Mouse (Mus musculus) midbrain, embryonic 16.5 days (tissue): ENCODE data around the gene Tmem52. TPM values are rescaled to one million over a fixed set of nuclear protein-coding genes. Genes with fewer than 3 reads are reported as not detected.

Source experiments
- ATAC-seq: fragments of 200-750 bp; cut with Nextera tagmentation; 2 replicates; pipeline ENCODE4 v1.8.0; 2017; ENCODE audit warnings: moderate TSS enrichment
- H3K27ac ChIP-seq: fragments of 300-500 bp; sonication (generic); 2 replicates; pipeline ENCODE4 v1.5.1; 2014; ENCODE audit warnings: mild to moderate bottlenecking, low read length, mixed read lengths
- H3K27me3 ChIP-seq: fragments of 300-500 bp; sonication (generic); 2 replicates; pipeline ENCODE4 v1.6.1; 2014; ENCODE audit warnings: low read depth, low read length, mixed read lengths; ENCODE audit not compliant: control insufficient read depth, insufficient read depth
- H3K36me3 ChIP-seq: fragments of 300-500 bp; sonication (generic); 2 replicates; pipeline ENCODE4 v1.6.1; 2014; ENCODE audit warnings: mild to moderate bottlenecking, low read length, moderate library complexity, mixed read lengths; ENCODE audit not compliant: control insufficient read depth, insufficient read depth
- H3K4me1 ChIP-seq: fragments of 300-500 bp; sonication (generic); 2 replicates; pipeline ENCODE4 v1.6.1; 2014; ENCODE audit warnings: mild to moderate bottlenecking, low read length, mixed read lengths; ENCODE audit not compliant: control insufficient read depth, insufficient read depth
- H3K4me2 ChIP-seq: fragments of 300-500 bp; sonication (generic); 2 replicates; pipeline ENCODE4 v1.6.1; 2014; ENCODE audit warnings: mild to moderate bottlenecking, low read length, mixed read lengths
- H3K4me3 ChIP-seq: fragments of 300-500 bp; sonication (generic); 2 replicates; pipeline ENCODE4 v1.5.1; 2014; ENCODE audit warnings: low read depth, mild to moderate bottlenecking, low read length, moderate library complexity, mixed read lengths
- H3K9ac ChIP-seq: fragments of 300-500 bp; sonication (generic); 2 replicates; pipeline ENCODE4 v1.6.1; 2014; ENCODE audit warnings: low read depth, low read length, mixed read lengths
- H3K9me3 ChIP-seq: fragments of 300-500 bp; sonication (generic); replicated peaks from 2 replicates; pipeline ENCODE4 v1.6.1; 2014; ENCODE audit warnings: mild to moderate bottlenecking, low read length, mixed read lengths; ENCODE audit not compliant: control insufficient read depth, poor library complexity, severe bottlenecking
- WGBS: fragments of 180-500 bp; shearing (Covaris S2); extraction: QIAGEN DNeasy Blood & Tissue Kit; methylation state at CpG from one replicate; pipeline ENCODE4 v1.1.7; 2014; 5-methylcytosine and 5-hydroxymethylcytosine counted together
- polyA plus RNA-seq: library from polyadenylated mRNA; unstranded; fragments of >200 nt; fragmentation: Nextera tagmentation; extraction: Ambion mirVana; gene quantifications from 2 replicates; pipeline ENCODE4 v1.2.1, GENCODE M21; 2015

Tmem52 gene
- polyA plus RNA-seq, 1 experiment from 2014 or later = not detected

GRCm38 (mm10) chr4:155482125-155482480 lies 13.2 kb downstream of the Tmem52 start:
- H3K27me3 ChIP-seq = no peaks in the 10 kb centered on the region
- no peaks in the 10 kb centered on the region for H3K4me1 ChIP-seq
- no peak overlapping the region for H3K9ac ChIP-seq
- H3K27ac ChIP-seq = no peak overlapping the region
- no peak for ATAC-seq
- no peaks in the 10 kb centered on the region for H3K36me3 ChIP-seq
- no peak overlapping the region for H3K4me2 ChIP-seq
- H3K9me3 ChIP-seq = no peaks in the 10 kb centered on the region
- 94% methylated on average over 6 of the region's 6 CpGs for WGBS
- H3K4me3 ChIP-seq = no peak overlapping the region

DNA sequence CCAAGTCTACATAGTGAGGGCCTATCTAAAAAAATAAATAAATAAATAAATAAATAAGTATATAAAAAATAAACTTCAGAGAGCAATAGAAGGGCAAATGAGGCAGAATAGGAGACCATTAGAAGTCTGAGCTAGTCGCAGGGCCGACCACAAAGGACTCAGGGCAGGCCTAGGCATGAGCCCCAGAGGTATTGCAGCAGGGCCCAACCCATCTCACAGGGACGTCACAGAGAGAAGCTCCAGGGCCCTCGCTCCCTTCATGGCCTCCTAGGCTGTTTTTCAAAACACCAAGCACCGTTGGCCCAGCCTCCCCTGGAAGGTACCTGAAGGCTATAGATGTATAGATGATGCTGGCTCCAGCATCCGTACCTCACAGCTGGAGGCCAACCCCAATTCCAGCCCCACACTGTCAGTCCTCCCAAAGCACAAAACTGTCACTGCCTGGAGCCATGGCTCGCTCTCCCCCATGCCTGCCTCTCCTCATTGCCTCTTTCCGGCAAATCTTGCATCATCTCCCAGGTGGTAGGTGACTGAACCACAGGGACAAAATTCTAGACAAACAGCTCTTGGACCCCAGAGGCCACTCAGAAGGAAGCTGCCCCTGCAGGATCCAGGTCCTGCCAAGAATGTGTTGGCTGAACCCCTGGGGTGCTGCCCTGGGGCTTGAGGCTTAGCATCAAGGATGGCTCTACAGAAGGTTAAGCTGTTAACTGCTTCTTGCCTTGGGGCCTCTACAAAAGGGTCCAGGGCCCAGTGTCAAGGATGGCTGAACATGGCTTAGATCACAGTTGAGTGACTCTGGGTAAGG lies 14.0 kb downstream of the Tmem52 start:
- H3K4me1 ChIP-seq = peaks cover 3% of the 10 kb centered on the region; the same call in 1 of the 2 replicates
- H3K4me2 ChIP-seq = no peak overlapping the region
- H3K27me3 ChIP-seq = no peaks in the 10 kb centered on the region
- no peak overlapping the region for H3K27ac ChIP-seq
- 63% methylated on average over 8 of the region's 8 CpGs for WGBS
- H3K9ac ChIP-seq = no peak overlapping the region
- H3K9me3 ChIP-seq = no peaks in the 10 kb centered on the region
- ATAC-seq = no peak
- H3K36me3 ChIP-seq = no peaks in the 10 kb centered on the region
- H3K4me3 ChIP-seq = no peak overlapping the region

GRCm38 (mm10) chr4:155485521-155485920 lies 16.6 kb downstream of the Tmem52 start:
- Histone ChIP-seq H3K4me3 (no peak overlapping the region), H3K4me2 (no peak overlapping the region), H3K4me1 (peaks cover 13% of the 10 kb centered on the region), H3K9me3 (no peaks in the 10 kb centered on the region), H3K36me3 (no peaks in the 10 kb centered on the region), H3K9ac (no peak overlapping the region), H3K27me3 (no peaks in the 10 kb centered on the region), H3K27ac (no peak overlapping the region)
- no peak for ATAC-seq
- WGBS = 88% methylated on average over 3 of the region's 3 CpGs

DNA sequence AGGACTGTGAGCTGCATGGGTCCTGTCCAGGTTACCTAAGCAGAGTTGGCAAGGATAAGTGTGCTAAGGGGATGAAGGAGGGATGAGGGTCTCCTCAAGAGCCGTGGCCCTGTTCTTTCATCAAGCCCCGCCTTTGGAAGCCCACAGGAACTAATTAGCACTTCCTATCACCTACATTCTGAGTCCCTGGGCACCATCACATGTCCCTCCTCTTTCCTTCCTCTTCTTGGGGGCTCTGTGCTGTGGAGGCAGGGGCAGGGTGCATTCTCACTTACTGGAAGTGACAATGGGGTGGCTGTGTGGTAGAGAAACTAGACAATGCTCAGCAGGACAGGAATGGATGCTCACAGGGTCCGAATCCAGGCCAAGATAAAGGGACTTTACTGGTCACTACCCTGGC lies 18.8 kb downstream of the Tmem52 start:
- Histone ChIP-seq H3K4me3 (no peak overlapping the region), H3K27ac (peak overlapping the region; percentile 47; the same call in 1 of the 2 replicates), H3K9ac (no peak overlapping the region), H3K36me3 (no peaks in the 10 kb centered on the region), H3K27me3 (no peaks in the 10 kb centered on the region), H3K9me3 (no peaks in the 10 kb centered on the region), H3K4me2 (no peak overlapping the region), H3K4me1 (peaks cover 15% of the 10 kb centered on the region)
- no peak for ATAC-seq
- 35% methylated on average over 3 of the region's 3 CpGs for WGBS

GRCm38 (mm10) chr4:155488232-155489025 lies 19.5 kb downstream of the Tmem52 start:
- Histone ChIP-seq H3K36me3 (no peaks in the 10 kb centered on the region), H3K27me3 (no peaks in the 10 kb centered on the region), H3K4me2 (no peak overlapping the region), H3K9me3 (no peaks in the 10 kb centered on the region), H3K27ac (peak overlapping the region; percentile 69), H3K4me1 (peaks cover 19% of the 10 kb centered on the region), H3K4me3 (no peak overlapping the region), H3K9ac (peak overlapping the region; percentile 25; the same call in 1 of the 2 replicates)
- no peak for ATAC-seq
- 77% methylated on average over 8 of the region's 8 CpGs for whole genome bisulfite sequencing

- no peaks in the 10 kb centered on the region for H3K36me3 ChIP-seq
- no peak overlapping the region for H3K4me2 ChIP-seq
- H3K27ac ChIP-seq = no peak overlapping the region
- WGBS = 85% methylated on average over 9 of the region's 9 CpGs
- no peak overlapping the region for H3K9ac ChIP-seq
- H3K27me3 ChIP-seq = no peaks in the 10 kb centered on the region
- no peaks in the 10 kb centered on the region for H3K9me3 ChIP-seq
- H3K4me1 ChIP-seq = peaks cover 28% of the 10 kb centered on the region
- ATAC-seq = no peak
- H3K4me3 ChIP-seq = no peak overlapping the region
Measured at GRCm38 (mm10) chr4:155489101-155489970, 20.4 kb downstream of the Tmem52 start.

DNA sequence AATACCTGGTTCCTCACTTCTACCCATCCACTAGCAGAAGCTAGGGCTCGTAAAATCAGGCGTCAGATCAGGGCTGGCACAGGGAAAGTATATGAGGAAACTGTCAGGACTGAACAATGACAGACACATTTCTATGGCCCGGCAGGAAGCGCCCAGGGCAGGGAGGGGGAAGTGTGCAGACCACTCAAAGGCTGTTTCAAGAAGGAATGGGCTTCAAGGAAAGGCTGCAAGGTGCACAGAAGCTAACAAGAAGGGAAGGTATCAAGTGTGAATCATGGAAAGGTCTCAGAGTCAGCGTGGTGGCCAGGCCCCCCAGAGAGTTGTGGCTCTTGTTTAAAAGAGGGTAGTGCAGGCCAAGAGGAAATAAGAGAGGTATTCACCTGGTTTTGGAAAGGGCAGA lies 21.5 kb downstream of the Tmem52 start:
- peak; percentile 26; the same call in 1 of the 2 replicates for ATAC-seq
- Histone ChIP-seq H3K9ac (peak overlapping the region; percentile 100), H3K36me3 (no peaks in the 10 kb centered on the region), H3K9me3 (no peaks in the 10 kb centered on the region), H3K4me3 (peak overlapping the region; percentile 99), H3K27ac (peak overlapping the region; percentile 91), H3K4me1 (peaks cover 38% of the 10 kb centered on the region), H3K4me2 (peak overlapping the region; percentile 76), H3K27me3 (no peaks in the 10 kb centered on the region)
- whole genome bisulfite sequencing = 17% methylated on average over 5 of the region's 5 CpGs

DNA sequence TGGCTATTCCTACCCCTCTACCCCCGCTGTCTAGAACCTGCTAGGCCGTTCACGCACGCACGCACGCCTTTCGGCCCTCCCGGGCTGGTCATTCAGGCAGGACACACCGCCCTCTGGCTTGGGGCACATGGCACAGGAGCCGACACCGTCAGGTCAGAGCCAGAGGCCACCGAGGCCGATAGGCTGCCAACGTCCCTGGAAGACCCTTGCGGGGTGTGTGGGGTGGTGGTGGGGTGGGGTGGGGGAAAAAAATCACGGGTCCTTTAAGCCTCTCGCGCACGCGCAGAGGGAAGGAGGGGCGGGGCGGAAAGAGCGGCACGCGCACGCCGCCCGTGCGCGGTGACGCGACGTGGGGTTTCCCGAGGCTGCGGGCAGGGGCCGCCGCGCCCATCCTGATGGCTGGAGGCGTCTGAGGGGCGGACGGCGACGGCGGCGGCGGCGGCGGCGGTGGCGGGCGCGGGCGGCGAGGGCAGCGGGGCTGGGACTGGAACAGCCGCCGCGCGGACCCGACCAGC lies 22.1 kb downstream of the Tmem52 start, which contains the start of gene Gnb1:
TSS of gene Gnb1 (plus strand) at position 372 of the 515 bp plus-strand sequence.
- Histone ChIP-seq H3K9me3 (no peaks in the 10 kb centered on the region), H3K36me3 (no peaks in the 10 kb centered on the region), H3K27me3 (no peaks in the 10 kb centered on the region), H3K4me2 (peak within 1 kb of the TSS; percentile 87), H3K27ac (peak within 1 kb of the TSS; percentile 91), H3K4me3 (peak within 1 kb of the TSS; percentile 99), H3K4me1 (peaks cover 38% of the 10 kb centered on the region), H3K9ac (peak within 1 kb of the TSS; percentile 100)
- peak; percentile 81 for ATAC-seq
- 0% methylated on average over 31 of the region's 60 CpGs for WGBS
